Mouse (Mus musculus): ENCODE results near the gene Abhd11. TPM values are rescaled to one million over a fixed set of nuclear protein-coding genes. Genes with fewer than 3 reads are reported as not detected.
"Not testable (repeated sequence)": the region's sequence is repeated elsewhere in the genome, so short reads cannot be mapped to it uniquely, and the experiment has no call there.

The Abhd11 gene
- 41.7 and 42.7 TPM in 2 replicates for polyA plus RNA-seq (2014; fragmentation: Nextera tagmentation; extraction: Ambion mirVana)

GRCm38 (mm10) chr5:135008671-135009589 lies at the start of gene Abhd11:
TSS of gene Abhd11 (plus strand) at chr5:135009152.
- peak within 1 kb of the TSS; percentile 80 for H3K27ac ChIP-seq (replicated peaks; ENCODE audit: low read depth, low read length)
- no peaks in the 10 kb centered on the region for H3K36me3 ChIP-seq (replicated peaks; ENCODE audit: control insufficient read depth, insufficient read depth, low read depth, low read length)
- H3K4me2 ChIP-seq (ENCODE audit: low read depth, low read length), result peak within 1 kb of the TSS; percentile 69
- H3K4me1 ChIP-seq (ENCODE audit: control insufficient read depth, insufficient read depth, low read length), result peaks cover 4% of the 10 kb centered on the region
- peak; percentile 89 for ATAC-seq (replicated peaks; ENCODE audit: insufficient number of reproducible peaks, low FRiP score, low TSS enrichment, low read depth)
- peak within 1 kb of the TSS; percentile 56 for H3K9ac ChIP-seq (replicated peaks; ENCODE audit: low read length)
- no peaks in the 10 kb centered on the region for H3K9me3 ChIP-seq (replicated peaks; ENCODE audit: control insufficient read depth, low read length)
- no peaks in the 10 kb centered on the region for H3K27me3 ChIP-seq (ENCODE audit: control insufficient read depth, insufficient read depth, low read length)
- DNase-seq (ENCODE audit: low spot score), result peak; percentile 100
- peak within 1 kb of the TSS; percentile 55 for H3K4me3 ChIP-seq (ENCODE audit: low read depth, low read length)
- WGBS, result under 1% methylated on average over 52 of the region's 52 CpGs

GRCm38 (mm10) chr5:134960430-134960829 lies 48.5 kb upstream of the Abhd11 start:
- 70% methylated on average over 2 of the region's 2 CpGs for WGBS

GRCm38 (mm10) chr5:134961519-134961918 lies 47.4 kb upstream of the Abhd11 start:
- no peak for DNase-seq (ENCODE audit: low spot score)
- H3K27me3 ChIP-seq (ENCODE audit: control insufficient read depth, insufficient read depth, low read length), result no peaks in the 10 kb centered on the region
- H3K4me1 ChIP-seq (ENCODE audit: control insufficient read depth, insufficient read depth, low read length), result no peaks in the 10 kb centered on the region; the same call in 1 of the 2 replicates
- H3K27ac ChIP-seq (replicated peaks; ENCODE audit: low read depth, low read length), result no peak overlapping the region
- whole genome bisulfite sequencing, result 92% methylated on average over 2 of the region's 2 CpGs
- no peak for ATAC-seq (replicated peaks; ENCODE audit: insufficient number of reproducible peaks, low FRiP score, low TSS enrichment, low read depth)
- H3K36me3 ChIP-seq (replicated peaks; ENCODE audit: control insufficient read depth, insufficient read depth, low read depth, low read length), result no peaks in the 10 kb centered on the region
- no peak overlapping the region for H3K4me2 ChIP-seq (ENCODE audit: low read depth, low read length)
- no peak overlapping the region for H3K4me3 ChIP-seq (ENCODE audit: low read depth, low read length)
- no peaks in the 10 kb centered on the region for H3K9me3 ChIP-seq (replicated peaks; ENCODE audit: control insufficient read depth, low read length)
- no peak overlapping the region for H3K9ac ChIP-seq (replicated peaks; ENCODE audit: low read length)

More at GRCm38 (mm10) chr5:134960430-134960829, 48.5 kb upstream of the Abhd11 start:
- H3K4me3 ChIP-seq (ENCODE audit: low read depth, low read length), result no peak overlapping the region
- H3K27me3 ChIP-seq (ENCODE audit: control insufficient read depth, insufficient read depth, low read length), result no peaks in the 10 kb centered on the region
- H3K9me3 ChIP-seq (replicated peaks; ENCODE audit: control insufficient read depth, low read length), result no peaks in the 10 kb centered on the region
- no peaks in the 10 kb centered on the region for H3K4me1 ChIP-seq (ENCODE audit: control insufficient read depth, insufficient read depth, low read length)
- H3K36me3 ChIP-seq (replicated peaks; ENCODE audit: control insufficient read depth, insufficient read depth, low read depth, low read length), result no peaks in the 10 kb centered on the region
- H3K27ac ChIP-seq (replicated peaks; ENCODE audit: low read depth, low read length), result no peak overlapping the region
- DNase-seq (ENCODE audit: low spot score) (no peak), ATAC-seq (replicated peaks; ENCODE audit: insufficient number of reproducible peaks, low FRiP score, low TSS enrichment, low read depth) (no peak)
- no peak overlapping the region for H3K9ac ChIP-seq (replicated peaks; ENCODE audit: low read length)
- H3K4me2 ChIP-seq (ENCODE audit: low read depth, low read length), result no peak overlapping the region

GRCm38 (mm10) chr5:134963546-134963945 lies 45.4 kb upstream of the Abhd11 start:
- peak; percentile 38 for DNase-seq (ENCODE audit: low spot score)
- no peaks in the 10 kb centered on the region for H3K36me3 ChIP-seq (replicated peaks; ENCODE audit: control insufficient read depth, insufficient read depth, low read depth, low read length)
- no peak overlapping the region for H3K9ac ChIP-seq (replicated peaks; ENCODE audit: low read length)
- no peaks in the 10 kb centered on the region for H3K9me3 ChIP-seq (replicated peaks; ENCODE audit: control insufficient read depth, low read length)
- no peak overlapping the region for H3K4me2 ChIP-seq (ENCODE audit: low read depth, low read length)
- no peaks in the 10 kb centered on the region; the same call in 1 of the 2 replicates for H3K4me1 ChIP-seq (ENCODE audit: control insufficient read depth, insufficient read depth, low read length)
- no peak for ATAC-seq (replicated peaks; ENCODE audit: insufficient number of reproducible peaks, low FRiP score, low TSS enrichment, low read depth)
- H3K4me3 ChIP-seq (ENCODE audit: low read depth, low read length), result no peak overlapping the region
- no peaks in the 10 kb centered on the region for H3K27me3 ChIP-seq (ENCODE audit: control insufficient read depth, insufficient read depth, low read length)
- H3K27ac ChIP-seq (replicated peaks; ENCODE audit: low read depth, low read length), result no peak overlapping the region
- WGBS, result 41% methylated on average over 5 of the region's 5 CpGs

GRCm38 (mm10) chr5:134964655-134965054 lies 44.3 kb upstream of the Abhd11 start:
- H3K9ac ChIP-seq (replicated peaks; ENCODE audit: low read length); ATAC-seq (replicated peaks; ENCODE audit: insufficient number of reproducible peaks, low FRiP score, low TSS enrichment, low read depth); DNase-seq (ENCODE audit: low spot score); H3K9me3 ChIP-seq (replicated peaks; ENCODE audit: control insufficient read depth, low read length); H3K36me3 ChIP-seq (replicated peaks; ENCODE audit: control insufficient read depth, insufficient read depth, low read depth, low read length); H3K27ac ChIP-seq (replicated peaks; ENCODE audit: low read depth, low read length); H3K4me2 ChIP-seq (ENCODE audit: low read depth, low read length); H3K4me1 ChIP-seq (ENCODE audit: control insufficient read depth, insufficient read depth, low read length); H3K4me3 ChIP-seq (ENCODE audit: low read depth, low read length); H3K27me3 ChIP-seq (ENCODE audit: control insufficient read depth, insufficient read depth, low read length): not testable (repeated sequence)

- Histone ChIP-seq H3K27me3 (ENCODE audit: control insufficient read depth, insufficient read depth, low read length) (no peaks in the 10 kb centered on the region), H3K4me1 (ENCODE audit: control insufficient read depth, insufficient read depth, low read length) (no peaks in the 10 kb centered on the region; the same call in 1 of the 2 replicates), H3K27ac (replicated peaks; ENCODE audit: low read depth, low read length) (no peak overlapping the region), H3K4me3 (ENCODE audit: low read depth, low read length) (no peak overlapping the region), H3K9ac (replicated peaks; ENCODE audit: low read length) (no peak overlapping the region), H3K4me2 (ENCODE audit: low read depth, low read length) (no peak overlapping the region; the same call in 1 of the 2 replicates), H3K9me3 (replicated peaks; ENCODE audit: control insufficient read depth, low read length) (no peaks in the 10 kb centered on the region), H3K36me3 (replicated peaks; ENCODE audit: control insufficient read depth, insufficient read depth, low read depth, low read length) (no peaks in the 10 kb centered on the region)
- DNase-seq (ENCODE audit: low spot score), result peak; percentile 90
- ATAC-seq (replicated peaks; ENCODE audit: insufficient number of reproducible peaks, low FRiP score, low TSS enrichment, low read depth), result no peak
- WGBS, result 6% methylated on average over 10 of the region's 10 CpGs
Observed at GRCm38 (mm10) chr5:134965473-134965851, 43.5 kb upstream of the Abhd11 start.

- H3K4me1 ChIP-seq (ENCODE audit: control insufficient read depth, insufficient read depth, low read length), result no peaks in the 10 kb centered on the region; the same call in 1 of the 2 replicates
- ATAC-seq (replicated peaks; ENCODE audit: insufficient number of reproducible peaks, low FRiP score, low TSS enrichment, low read depth) (peak; percentile 61; the same call in 1 of the 2 replicates), DNase-seq (ENCODE audit: low spot score) (peak; percentile 68)
- H3K9ac ChIP-seq (replicated peaks; ENCODE audit: low read length), result no peak overlapping the region
- H3K27ac ChIP-seq (replicated peaks; ENCODE audit: low read depth, low read length), result no peak overlapping the region
- H3K4me3 ChIP-seq (ENCODE audit: low read depth, low read length), result peak overlapping the region; percentile 11; the same call in 1 of the 2 replicates
- no peaks in the 10 kb centered on the region for H3K27me3 ChIP-seq (ENCODE audit: control insufficient read depth, insufficient read depth, low read length)
- WGBS, result 3% methylated on average over 33 of the region's 33 CpGs
- no peaks in the 10 kb centered on the region for H3K36me3 ChIP-seq (replicated peaks; ENCODE audit: control insufficient read depth, insufficient read depth, low read depth, low read length)
- no peaks in the 10 kb centered on the region for H3K9me3 ChIP-seq (replicated peaks; ENCODE audit: control insufficient read depth, low read length)
- peak overlapping the region; percentile 33 for H3K4me2 ChIP-seq (ENCODE audit: low read depth, low read length)
Observed at GRCm38 (mm10) chr5:134965852-134966821, 42.8 kb upstream of the Abhd11 start.

All from embryonic facial prominence, embryonic 11.5 days (tissue).